Mouse (Mus musculus): Measurements from ENCODE around the gene Foxp3. TPM values are rescaled to one million over a fixed set of nuclear protein-coding genes. Genes with fewer than 3 reads are reported as not detected.

The Foxp3 gene
- polyA plus RNA-seq (2014; fragmentation: Nextera tagmentation; extraction: Ambion mirVana): 0.05 and 0.06 TPM in 2 replicates

DNA sequence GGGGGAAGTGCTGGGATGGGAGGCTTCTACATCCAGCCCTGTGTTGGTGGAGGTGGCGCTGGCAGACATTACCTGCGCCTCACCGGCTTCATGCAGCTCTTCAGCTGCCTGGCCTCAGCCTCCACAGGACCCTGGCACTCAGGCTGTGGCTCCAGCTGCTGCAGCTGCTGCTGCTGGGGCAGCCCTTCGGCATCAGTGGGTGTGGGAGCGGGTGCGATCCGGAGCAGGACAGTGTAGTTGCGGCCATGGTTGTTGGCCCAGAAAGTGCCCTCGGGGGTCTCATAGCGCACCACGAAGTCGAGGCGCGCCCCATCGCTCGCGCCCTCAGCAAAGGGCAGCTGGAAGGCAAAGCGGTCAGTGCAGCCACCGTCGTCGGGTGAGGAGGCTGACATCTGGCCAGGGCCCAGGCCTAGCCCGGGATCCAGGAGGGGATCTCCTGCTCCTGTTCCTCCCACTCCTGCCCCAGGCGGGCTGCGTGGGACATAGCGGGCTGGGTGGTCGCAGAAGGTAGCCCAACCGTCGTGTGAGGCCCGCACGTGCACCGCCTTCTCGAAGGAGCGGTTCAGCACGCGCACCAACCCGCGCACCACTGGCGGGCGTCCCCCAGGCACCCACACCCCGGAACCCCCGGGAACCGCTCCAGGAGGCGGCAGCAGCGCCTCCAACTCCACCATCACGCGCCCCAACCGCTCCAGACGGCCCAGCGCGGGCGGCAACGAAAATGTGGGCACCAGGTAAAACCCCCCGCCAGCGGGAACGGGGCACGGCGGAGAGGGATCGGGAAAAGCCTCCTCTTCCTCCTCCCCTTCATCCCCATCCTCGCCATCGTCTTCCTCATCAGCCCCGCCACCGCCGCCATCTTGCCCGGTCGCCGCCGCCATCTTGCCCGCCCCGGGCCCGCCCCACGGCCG is at the start of gene Foxp3:
Gene Foxp3 (plus strand): TSS at position 469 of the 911 bp plus-strand sequence.
- H3K4me2 ChIP-seq (ENCODE audit: low read depth, severe bottlenecking): peak within 1 kb of the TSS; percentile 62
- no peaks in the 10 kb centered on the region for H3K4me1 ChIP-seq (ENCODE audit: control insufficient read depth, insufficient read depth, low read length)
- ATAC-seq (ENCODE audit: insufficient number of reproducible peaks, low FRiP score, low TSS enrichment, low read depth) (peak; percentile 36; the same call in 1 of the 2 replicates), DNase-seq (ENCODE audit: low spot score) (peak; percentile 58)
- no peaks in the 10 kb centered on the region for H3K9me3 ChIP-seq (ENCODE audit: control insufficient read depth, low read length)
- peak within 1 kb of the TSS; percentile 55; the same call in 1 of the 2 replicates for H3K27ac ChIP-seq (replicated peaks; ENCODE audit: low read depth, low read length)
- peak within 1 kb of the TSS; percentile 44 for H3K4me3 ChIP-seq (ENCODE audit: low read depth, low read length)
- H3K9ac ChIP-seq (ENCODE audit: low read length): peak within 1 kb of the TSS; percentile 76
- no peaks in the 10 kb centered on the region for H3K36me3 ChIP-seq (ENCODE audit: control insufficient read depth, insufficient read depth, low read length)
- H3K27me3 ChIP-seq (ENCODE audit: control insufficient read depth, insufficient read depth, low read length): no peaks in the 10 kb centered on the region
- 32% methylated on average over 55 of the region's 72 CpGs for WGBS

DNA sequence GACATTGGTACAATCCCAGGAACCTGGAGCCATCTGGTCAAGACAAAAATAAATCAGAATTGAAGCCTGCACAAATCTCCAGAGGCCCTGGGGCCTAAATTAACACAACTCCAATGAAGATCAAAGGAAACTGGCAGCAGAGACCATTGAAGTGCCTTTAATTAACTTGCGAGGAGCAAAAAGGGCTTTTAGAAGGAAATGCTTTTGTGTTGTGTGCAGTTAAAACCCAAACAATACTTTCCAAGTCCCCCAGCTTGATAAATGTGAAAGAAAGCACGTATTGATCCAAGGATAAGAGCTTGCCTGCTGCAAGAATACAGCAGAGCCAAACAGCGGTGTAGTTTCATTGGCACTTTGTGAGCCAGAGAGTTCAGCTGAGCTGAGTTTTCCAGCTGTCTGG is 48.5 kb upstream of the Foxp3 start:
- Histone ChIP-seq H3K9me3 (ENCODE audit: control insufficient read depth, low read length) (no peaks in the 10 kb centered on the region), H3K36me3 (ENCODE audit: control insufficient read depth, insufficient read depth, low read length) (no peaks in the 10 kb centered on the region), H3K9ac (ENCODE audit: low read length) (no peak overlapping the region), H3K4me1 (ENCODE audit: control insufficient read depth, insufficient read depth, low read length) (no peaks in the 10 kb centered on the region), H3K4me2 (ENCODE audit: low read depth, severe bottlenecking) (no peak overlapping the region), H3K27ac (replicated peaks; ENCODE audit: low read depth, low read length) (no peak overlapping the region), H3K27me3 (ENCODE audit: control insufficient read depth, insufficient read depth, low read length) (no peaks in the 10 kb centered on the region), H3K4me3 (ENCODE audit: low read depth, low read length) (no peak overlapping the region)
- DNase-seq (ENCODE audit: low spot score) (no peak), ATAC-seq (ENCODE audit: insufficient number of reproducible peaks, low FRiP score, low TSS enrichment, low read depth) (no peak)
- WGBS: 30% methylated on average over 3 of the region's 3 CpGs

DNA sequence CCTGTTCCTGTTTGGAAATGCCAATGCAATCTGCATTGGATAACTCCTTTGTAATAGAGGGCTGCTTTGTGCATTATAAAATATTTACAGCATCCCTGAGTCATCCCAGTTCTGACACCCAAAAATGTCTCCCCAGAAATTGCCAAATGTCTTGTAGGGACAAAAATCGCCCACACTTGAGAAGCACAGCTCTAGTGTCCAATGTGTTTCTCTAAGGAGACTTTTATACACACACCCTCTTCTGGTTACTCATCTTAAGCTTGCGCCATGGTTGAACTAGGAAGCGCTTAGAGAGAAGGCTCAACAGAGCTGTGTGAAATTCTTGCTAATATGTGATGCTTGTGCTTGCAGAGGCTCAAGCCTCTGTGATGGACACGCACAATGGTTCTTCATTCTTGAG is 20.0 kb upstream of the Foxp3 start:
- Histone ChIP-seq H3K4me3 (ENCODE audit: low read depth, low read length) (no peak overlapping the region), H3K9me3 (ENCODE audit: control insufficient read depth, low read length) (no peaks in the 10 kb centered on the region), H3K27ac (replicated peaks; ENCODE audit: low read depth, low read length) (no peak overlapping the region), H3K27me3 (ENCODE audit: control insufficient read depth, insufficient read depth, low read length) (no peaks in the 10 kb centered on the region), H3K4me1 (ENCODE audit: control insufficient read depth, insufficient read depth, low read length) (no peaks in the 10 kb centered on the region), H3K9ac (ENCODE audit: low read length) (no peak overlapping the region), H3K36me3 (ENCODE audit: control insufficient read depth, insufficient read depth, low read length) (no peaks in the 10 kb centered on the region), H3K4me2 (ENCODE audit: low read depth, severe bottlenecking) (no peak overlapping the region)
- WGBS: 92% methylated on average over 4 of the region's 4 CpGs
- ATAC-seq (ENCODE audit: insufficient number of reproducible peaks, low FRiP score, low TSS enrichment, low read depth): no peak
- no peak for DNase-seq (ENCODE audit: low spot score)

- no peaks in the 10 kb centered on the region for H3K27me3 ChIP-seq (ENCODE audit: control insufficient read depth, insufficient read depth, low read length)
- H3K4me1 ChIP-seq (ENCODE audit: control insufficient read depth, insufficient read depth, low read length): no peaks in the 10 kb centered on the region
- H3K9ac ChIP-seq (ENCODE audit: low read length): no peak overlapping the region
- whole genome bisulfite sequencing: 27% methylated on average over 2 of the region's 2 CpGs
- no peak overlapping the region for H3K4me3 ChIP-seq (ENCODE audit: low read depth, low read length)
- DNase-seq (ENCODE audit: low spot score) (no peak), ATAC-seq (ENCODE audit: insufficient number of reproducible peaks, low FRiP score, low TSS enrichment, low read depth) (no peak)
- H3K36me3 ChIP-seq (ENCODE audit: control insufficient read depth, insufficient read depth, low read length): no peaks in the 10 kb centered on the region
- H3K4me2 ChIP-seq (ENCODE audit: low read depth, severe bottlenecking): no peak overlapping the region
- no peak overlapping the region for H3K27ac ChIP-seq (replicated peaks; ENCODE audit: low read depth, low read length)
- H3K9me3 ChIP-seq (ENCODE audit: control insufficient read depth, low read length): no peaks in the 10 kb centered on the region
These were observed 10.4 kb upstream of the Foxp3 start for GRCm38 (mm10) chrX:7563076-7563475.

DNA sequence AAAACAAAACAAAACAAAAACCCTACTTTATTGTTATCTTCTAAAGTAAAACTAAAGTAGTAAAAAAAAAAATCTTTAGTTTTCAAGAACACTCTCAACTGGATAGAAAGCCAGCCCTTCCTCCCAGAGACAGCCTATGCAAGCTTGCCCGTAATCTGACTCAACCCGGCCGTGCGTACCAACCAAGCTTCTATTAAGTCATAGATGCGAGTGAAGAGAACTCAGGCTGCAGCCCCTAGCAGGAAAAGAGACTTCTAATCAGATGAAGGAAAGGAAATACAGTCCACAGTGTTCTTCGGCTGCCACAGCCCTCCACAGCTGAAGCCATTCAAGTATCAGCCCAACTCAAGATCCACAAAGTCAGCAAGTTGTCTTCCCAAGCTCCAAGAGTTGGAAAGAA is 7.1 kb upstream of the Foxp3 start:
- WGBS: 87% methylated on average over 6 of the region's 6 CpGs
- DNase-seq (ENCODE audit: low spot score): no peak

DNA sequence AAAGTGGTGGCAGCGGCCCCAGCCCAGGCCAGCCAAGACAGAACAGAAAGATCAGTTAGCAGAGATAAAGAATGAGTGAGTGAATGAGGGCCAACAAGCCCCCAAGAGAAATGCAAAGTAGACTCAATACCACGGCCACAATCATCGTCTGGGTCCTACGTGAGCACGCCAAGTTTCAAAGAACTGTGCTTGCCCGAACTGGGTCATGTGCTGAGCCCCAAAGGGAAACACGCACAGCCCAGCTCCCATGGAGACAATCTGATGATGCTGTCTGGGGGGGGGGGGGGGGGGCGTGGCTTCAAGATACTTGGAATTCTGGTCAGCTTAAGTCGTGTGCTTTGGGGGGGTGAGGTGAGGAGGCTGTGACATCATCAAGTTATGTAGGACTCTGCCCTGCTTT is 6.0 kb upstream of the Foxp3 start:
- H3K9ac ChIP-seq (ENCODE audit: low read length): no peak overlapping the region
- no peaks in the 10 kb centered on the region for H3K27me3 ChIP-seq (ENCODE audit: control insufficient read depth, insufficient read depth, low read length)
- H3K4me3 ChIP-seq (ENCODE audit: low read depth, low read length): no peak overlapping the region
- H3K4me2 ChIP-seq (ENCODE audit: low read depth, severe bottlenecking): no peak overlapping the region
- H3K36me3 ChIP-seq (ENCODE audit: control insufficient read depth, insufficient read depth, low read length): no peaks in the 10 kb centered on the region
- H3K9me3 ChIP-seq (ENCODE audit: control insufficient read depth, low read length): no peaks in the 10 kb centered on the region
- no peak overlapping the region for H3K27ac ChIP-seq (replicated peaks; ENCODE audit: low read depth, low read length)
- DNase-seq (ENCODE audit: low spot score) (no peak), ATAC-seq (ENCODE audit: insufficient number of reproducible peaks, low FRiP score, low TSS enrichment, low read depth) (no peak)
- 86% methylated on average over 8 of the region's 9 CpGs for WGBS
- H3K4me1 ChIP-seq (ENCODE audit: control insufficient read depth, insufficient read depth, low read length): no peaks in the 10 kb centered on the region

More for the DNA sequence above, 7.1 kb upstream of the Foxp3 start:
- no peak overlapping the region for H3K4me2 ChIP-seq (ENCODE audit: low read depth, severe bottlenecking)
- no peaks in the 10 kb centered on the region for H3K27me3 ChIP-seq (ENCODE audit: control insufficient read depth, insufficient read depth, low read length)
- H3K9me3 ChIP-seq (ENCODE audit: control insufficient read depth, low read length): no peaks in the 10 kb centered on the region
- H3K4me3 ChIP-seq (ENCODE audit: low read depth, low read length): no peak overlapping the region
- H3K9ac ChIP-seq (ENCODE audit: low read length): no peak overlapping the region
- no peak for ATAC-seq (ENCODE audit: insufficient number of reproducible peaks, low FRiP score, low TSS enrichment, low read depth)
- no peak overlapping the region for H3K27ac ChIP-seq (replicated peaks; ENCODE audit: low read depth, low read length)
- H3K4me1 ChIP-seq (ENCODE audit: control insufficient read depth, insufficient read depth, low read length): no peaks in the 10 kb centered on the region
- H3K36me3 ChIP-seq (ENCODE audit: control insufficient read depth, insufficient read depth, low read length): no peaks in the 10 kb centered on the region

GRCm38 (mm10) chrX:7570481-7571175 is 2.8 kb upstream of the Foxp3 start:
- no peak for DNase-seq (ENCODE audit: low spot score)
- Histone ChIP-seq H3K27me3 (ENCODE audit: control insufficient read depth, insufficient read depth, low read length) (no peaks in the 10 kb centered on the region), H3K4me3 (ENCODE audit: low read depth, low read length) (no peak overlapping the region), H3K4me1 (ENCODE audit: control insufficient read depth, insufficient read depth, low read length) (no peaks in the 10 kb centered on the region), H3K9ac (ENCODE audit: low read length) (no peak overlapping the region), H3K4me2 (ENCODE audit: low read depth, severe bottlenecking) (no peak overlapping the region), H3K27ac (replicated peaks; ENCODE audit: low read depth, low read length) (no peak overlapping the region), H3K36me3 (ENCODE audit: control insufficient read depth, insufficient read depth, low read length) (no peaks in the 10 kb centered on the region), H3K9me3 (ENCODE audit: control insufficient read depth, low read length) (no peaks in the 10 kb centered on the region)
- ATAC-seq (ENCODE audit: insufficient number of reproducible peaks, low FRiP score, low TSS enrichment, low read depth): no peak
- 78% methylated on average over 7 of the region's 7 CpGs for WGBS

DNA sequence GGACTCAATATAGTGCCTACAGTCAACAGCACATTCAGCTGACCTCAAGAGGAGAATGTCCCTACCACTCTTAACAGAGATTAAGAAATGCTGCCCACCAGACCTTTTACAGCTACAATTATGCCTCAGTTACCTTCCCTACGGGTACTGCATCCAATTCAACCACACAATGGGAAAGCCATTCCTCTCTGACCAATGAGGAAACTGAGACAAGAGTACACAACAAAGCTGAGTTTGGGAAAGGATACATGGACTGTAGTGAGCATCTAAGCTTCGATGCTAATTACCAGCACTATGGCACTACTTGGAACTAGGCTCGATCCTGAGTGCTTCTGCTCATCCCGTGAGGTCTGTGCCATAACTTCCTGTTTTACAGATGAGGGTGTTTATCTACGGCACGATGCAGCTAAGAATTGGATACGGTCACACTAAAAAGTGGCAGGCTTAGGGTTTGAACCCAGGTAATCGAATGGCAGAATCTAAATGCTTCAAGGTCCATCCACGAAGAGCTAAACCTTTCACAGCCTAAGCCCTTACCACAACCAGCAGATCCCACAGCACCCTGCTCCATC is 1.8 kb upstream of the Foxp3 start:
- Histone ChIP-seq H3K27ac (replicated peaks; ENCODE audit: low read depth, low read length) (no peak overlapping the region), H3K4me3 (ENCODE audit: low read depth, low read length) (no peak overlapping the region), H3K27me3 (ENCODE audit: control insufficient read depth, insufficient read depth, low read length) (no peaks in the 10 kb centered on the region), H3K9ac (ENCODE audit: low read length) (no peak overlapping the region), H3K36me3 (ENCODE audit: control insufficient read depth, insufficient read depth, low read length) (no peaks in the 10 kb centered on the region), H3K4me1 (ENCODE audit: control insufficient read depth, insufficient read depth, low read length) (no peaks in the 10 kb centered on the region), H3K9me3 (ENCODE audit: control insufficient read depth, low read length) (no peaks in the 10 kb centered on the region), H3K4me2 (ENCODE audit: low read depth, severe bottlenecking) (no peak overlapping the region)
- no peak for ATAC-seq (ENCODE audit: insufficient number of reproducible peaks, low FRiP score, low TSS enrichment, low read depth)
- 90% methylated on average over 9 of the region's 9 CpGs for WGBS
- no peak for DNase-seq (ENCODE audit: low spot score)
